Mouse (Mus musculus): Measurements from ENCODE around the gene Slc27a1.
A peak's percentile ranks its signal among the peaks of the same experiment; 100 is the strongest.

Gene Slc27a1

DNA sequence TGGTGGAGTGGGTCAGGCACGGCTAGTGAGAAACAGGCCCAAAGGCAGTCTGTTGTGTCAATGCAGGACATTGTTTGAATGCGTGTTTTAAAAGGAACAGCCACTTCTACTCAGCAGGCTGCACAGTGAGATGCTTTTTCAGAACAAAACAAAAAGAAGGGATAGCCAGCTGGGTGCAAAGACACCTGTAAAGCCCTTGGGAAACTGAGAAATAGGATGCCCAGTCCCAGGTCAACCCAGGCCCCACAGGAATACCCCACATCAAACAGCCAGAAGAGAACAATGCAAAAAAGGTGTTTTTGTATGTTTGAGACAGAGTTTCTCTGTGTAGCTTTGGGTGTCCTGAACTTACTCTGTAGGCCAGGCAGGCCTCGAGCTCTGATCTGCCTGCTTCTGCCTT is 20.1 kb downstream of the Slc27a1 start:
- DNase-seq: no peak

DNA sequence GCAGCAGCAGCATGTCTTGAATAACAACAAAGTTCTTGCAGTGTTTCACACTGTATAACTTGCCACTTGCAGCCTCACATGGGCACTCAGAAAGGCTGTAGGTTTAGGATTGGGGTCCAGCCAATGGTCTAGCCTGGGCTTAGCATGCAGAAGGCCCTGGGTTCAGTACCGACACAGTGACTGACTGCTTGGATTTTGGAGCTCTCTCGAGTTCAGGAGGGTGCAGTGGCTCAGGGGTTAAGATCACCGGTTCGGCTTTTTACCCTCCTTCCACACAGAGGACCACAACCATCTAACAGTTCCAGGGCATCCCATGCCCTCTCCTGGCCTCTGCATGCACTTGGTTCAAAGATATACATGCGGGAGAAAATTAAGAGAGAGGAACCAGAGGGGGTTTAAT is 22.3 kb downstream of the Slc27a1 start:
- no peak for DNase-seq

DNA sequence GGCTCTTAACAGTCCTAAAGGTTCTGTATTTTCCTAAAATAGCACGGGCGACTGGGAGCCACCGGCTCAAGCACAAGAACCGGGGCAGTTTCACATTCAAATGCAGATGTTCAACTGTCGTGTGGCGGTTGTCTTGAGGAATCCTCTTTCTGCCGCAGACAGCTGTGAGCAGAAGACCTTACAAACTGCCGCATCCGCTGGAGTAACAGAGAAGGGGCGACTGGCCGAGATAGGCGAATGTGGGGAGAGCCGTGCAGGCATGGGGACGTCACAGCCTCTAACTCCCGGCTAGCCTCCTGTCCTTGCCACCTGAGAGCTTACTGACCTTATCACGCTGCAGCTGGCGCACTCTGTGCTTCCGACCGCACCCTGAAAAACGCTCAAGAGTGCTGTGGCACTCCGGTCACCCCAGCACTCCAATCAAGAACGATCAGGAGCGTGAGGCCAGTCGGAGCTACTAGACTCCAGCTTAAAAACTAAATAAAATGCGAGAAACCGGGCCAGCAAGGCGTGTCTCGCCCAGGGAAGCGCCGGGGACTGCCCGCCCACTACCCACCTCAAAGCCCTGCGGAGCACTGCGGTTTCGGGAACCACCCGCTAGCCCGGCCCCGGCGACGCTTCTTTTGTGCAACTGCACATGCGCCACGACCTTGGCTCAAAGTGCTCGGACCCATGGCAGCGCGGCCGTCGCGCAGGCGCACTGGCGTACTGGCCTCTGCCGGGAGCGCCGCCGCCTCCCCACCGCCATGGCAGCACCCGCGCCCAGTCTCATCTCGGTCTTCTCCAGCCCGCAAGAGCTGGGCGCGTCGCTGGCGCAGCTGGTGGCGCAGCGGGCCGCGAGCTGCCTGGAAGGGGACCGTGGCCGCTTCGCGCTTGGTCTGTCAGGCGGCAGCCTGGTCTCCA is 23.0 kb downstream of the Slc27a1 start, which contains the start of gene Pgls:
Gene Pgls, plus strand, starts transcription at position 706 of the 903 bp plus-strand sequence.
- DNase-seq: peak; percentile 97

DNA sequence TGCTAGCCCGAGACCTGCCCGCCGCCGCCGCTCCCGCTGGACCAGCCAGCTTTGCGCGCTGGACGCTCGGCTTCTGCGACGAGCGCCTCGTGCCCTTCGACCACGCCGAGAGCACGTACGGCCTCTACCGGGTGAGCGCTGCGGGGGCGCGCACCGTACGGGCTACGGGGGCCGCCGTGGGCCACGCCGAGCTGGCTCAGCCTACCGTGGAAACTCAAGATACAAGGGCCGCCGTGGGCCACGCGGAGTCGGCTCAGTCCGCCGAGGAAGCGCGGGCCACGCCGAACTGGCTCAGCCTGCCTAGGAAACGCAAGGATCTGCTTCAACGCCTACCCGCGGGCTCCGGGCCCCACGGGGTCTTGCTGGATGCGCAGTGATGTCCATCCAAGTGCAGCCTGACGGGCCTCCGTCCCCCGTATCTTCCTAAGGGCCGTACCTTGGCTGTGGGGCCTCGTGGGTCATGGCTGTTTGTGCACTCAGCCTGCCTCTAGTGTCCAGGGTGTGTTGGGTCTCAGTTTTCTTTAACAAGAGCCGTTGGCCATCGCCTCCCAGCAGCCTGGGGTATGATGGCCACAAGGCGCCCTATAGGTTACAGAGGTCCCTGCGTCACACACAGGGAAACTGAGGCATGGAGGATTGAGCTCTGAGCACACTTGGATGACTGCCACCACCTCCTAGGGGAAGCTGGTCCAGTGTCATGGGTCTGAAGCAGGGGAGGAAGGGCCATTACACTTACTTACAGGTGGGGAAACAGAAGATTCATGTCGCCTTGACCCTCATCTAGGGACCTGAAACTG is 23.9 kb downstream of the Slc27a1 start:
- DNase-seq: peak; percentile 93

DNA sequence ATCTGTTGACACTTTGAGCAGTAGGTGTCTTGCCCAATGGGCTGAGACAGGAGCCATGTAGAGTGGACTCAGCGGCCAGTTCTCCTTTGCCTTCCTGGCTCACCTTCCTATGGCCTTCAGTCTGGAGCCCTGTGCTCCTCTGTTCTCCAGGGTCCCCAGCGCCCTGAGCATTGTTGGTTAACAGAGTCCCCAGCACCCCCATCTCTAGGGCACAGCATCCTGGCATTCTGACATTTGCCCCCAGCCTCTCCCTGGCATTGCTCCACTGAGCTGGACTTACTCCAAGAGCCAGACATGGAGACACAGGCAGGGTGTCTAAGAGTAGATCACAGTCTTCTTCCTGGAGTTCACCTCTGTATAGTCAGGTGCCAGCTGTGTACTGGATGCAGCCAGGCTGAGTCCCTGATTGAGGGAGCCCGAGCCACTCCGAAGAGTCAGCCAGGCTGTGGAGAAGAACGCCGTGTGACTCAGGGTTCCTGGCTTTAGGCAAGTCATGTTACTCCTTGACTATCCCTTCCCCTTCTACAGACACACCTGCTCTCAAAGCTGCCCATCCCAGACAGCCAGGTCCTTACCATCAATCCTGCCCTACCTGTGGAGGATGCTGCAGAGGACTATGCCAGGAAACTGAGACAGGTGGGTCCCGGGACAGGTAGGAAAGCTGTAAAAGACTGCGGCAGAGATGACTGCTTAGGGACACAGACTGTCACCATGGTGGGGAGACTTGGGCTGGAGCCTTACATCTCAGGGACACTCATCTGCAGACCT is 25.1 kb downstream of the Slc27a1 start:
- peak; percentile 60 for DNase-seq

DNA sequence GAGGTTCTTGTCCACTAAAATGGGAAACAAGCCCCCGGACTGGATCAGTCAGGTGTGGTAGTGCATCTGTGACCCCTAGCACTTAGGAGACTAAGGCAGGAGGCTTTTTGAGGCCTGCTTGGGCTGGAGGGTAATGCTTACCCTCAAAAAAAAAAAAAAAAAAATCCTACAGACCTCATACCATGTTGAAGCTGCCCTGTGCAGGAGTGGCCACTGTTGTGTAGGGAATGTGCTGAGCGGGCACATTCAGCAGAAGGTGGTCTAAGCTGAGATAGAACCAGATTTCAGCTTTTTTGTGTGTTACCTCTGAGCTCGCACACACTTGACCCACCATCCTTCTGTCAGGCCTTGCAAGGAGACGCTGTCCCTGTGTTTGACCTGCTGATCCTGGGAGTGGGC is 25.6 kb downstream of the Slc27a1 start:
- DNase-seq: no peak

DNA sequence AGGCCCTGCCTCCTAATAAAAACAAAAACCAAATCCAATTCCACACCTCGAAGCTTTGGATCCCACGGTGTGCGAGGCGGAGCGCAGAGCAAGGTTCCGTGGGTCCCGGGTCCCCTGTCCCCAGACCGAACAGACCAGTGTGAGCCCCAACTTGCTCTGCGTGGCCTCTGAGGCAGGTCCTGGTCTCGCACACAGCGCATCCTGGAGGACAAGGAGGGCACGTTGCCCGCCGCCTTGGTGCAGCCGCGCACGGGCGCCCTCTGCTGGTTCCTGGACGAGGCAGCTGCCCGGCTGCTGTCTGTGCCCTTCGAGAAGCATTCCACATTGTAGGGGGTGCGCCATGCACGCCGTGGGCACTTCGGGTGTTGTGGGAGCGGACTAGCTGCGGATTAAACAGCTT is 27.2 kb downstream of the Slc27a1 start:
- peak; percentile 89 for DNase-seq

DNA sequence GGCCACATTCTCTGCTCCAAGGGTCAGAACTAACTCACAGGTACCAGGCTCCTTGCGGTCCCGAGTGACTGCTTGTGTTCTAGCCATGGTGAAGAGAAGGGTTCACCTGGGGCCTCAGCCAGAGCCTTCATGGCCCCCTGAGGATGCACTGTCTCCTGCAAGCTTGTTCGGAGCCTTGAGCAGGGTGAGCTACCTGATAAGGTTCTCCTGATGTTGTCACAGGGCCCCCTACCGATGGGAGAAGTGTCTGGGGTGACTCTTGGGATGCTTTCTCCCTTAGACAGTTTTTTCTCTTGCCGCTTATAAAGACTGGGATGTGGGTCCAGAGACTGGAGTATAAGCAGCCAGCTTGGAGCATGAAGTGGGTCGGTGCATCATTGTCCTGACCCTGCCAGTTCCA is 27.7 kb downstream of the Slc27a1 start:
- DNase-seq: no peak

DNA sequence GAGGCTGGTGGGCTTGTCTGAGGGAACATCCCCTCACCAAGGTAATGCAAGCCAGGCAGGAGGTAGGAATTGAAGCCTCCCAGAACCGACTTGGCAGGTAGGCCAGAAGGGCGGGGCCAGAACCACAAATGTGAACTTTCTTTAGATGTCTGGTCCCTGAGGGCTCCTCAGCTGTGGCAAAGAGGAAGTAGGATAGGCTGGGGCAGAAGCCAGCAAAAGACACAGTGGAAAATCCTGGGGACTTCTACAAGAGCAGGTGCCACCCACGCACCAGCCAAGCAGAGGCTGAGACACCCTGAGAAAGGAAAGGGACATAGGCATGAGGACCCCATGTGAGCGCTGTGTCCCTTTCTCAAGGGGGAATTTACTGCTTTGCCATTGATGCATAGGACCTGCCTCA is 28.1 kb downstream of the Slc27a1 start:
- DNase-seq: no peak

DNA sequence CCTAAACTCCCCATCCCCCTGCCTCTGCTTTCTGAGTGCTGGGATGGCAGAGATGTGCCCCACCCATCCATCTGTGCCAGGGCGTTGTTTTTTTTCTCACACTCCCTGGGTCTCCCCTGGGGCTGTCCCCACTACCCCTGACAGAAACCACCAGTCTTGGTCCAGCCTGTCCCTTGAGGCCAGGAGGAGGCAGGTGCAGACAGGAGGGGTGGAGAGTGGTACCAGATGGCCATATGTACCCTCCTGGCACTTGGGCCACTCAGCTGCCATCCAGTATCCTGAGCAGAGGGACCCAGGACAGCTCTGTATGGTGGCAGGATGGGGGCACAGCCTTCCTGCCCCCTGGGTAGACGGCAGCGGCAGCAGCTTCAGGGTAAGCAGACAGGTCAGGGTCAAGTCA is 28.8 kb downstream of the Slc27a1 start, which contains the start of gene Fam129c:
Gene Fam129c, plus strand, starts transcription at position 198 of the 400 bp plus-strand sequence.
- DNase-seq: no peak

DNA sequence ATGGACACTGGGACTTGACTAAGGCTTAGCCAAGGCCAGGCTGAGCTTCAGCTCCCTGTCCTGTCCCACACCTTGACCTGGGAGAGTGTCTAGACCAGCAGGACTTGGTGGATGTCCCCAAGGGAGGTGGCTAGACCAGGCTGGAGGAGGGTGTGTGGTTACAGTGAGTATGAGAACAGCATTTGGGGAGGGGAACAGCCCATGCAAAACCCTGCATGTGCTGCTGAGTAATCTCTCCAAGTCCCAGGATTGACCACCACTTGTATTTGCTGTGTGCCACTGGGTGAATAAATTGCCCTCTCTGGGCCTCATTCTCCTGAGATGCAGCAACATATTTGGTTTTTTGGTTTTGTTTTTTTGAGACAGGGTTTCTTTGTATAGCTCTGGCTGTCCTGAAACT is 29.7 kb downstream of the Slc27a1 start:
- no peak for DNase-seq

DNA sequence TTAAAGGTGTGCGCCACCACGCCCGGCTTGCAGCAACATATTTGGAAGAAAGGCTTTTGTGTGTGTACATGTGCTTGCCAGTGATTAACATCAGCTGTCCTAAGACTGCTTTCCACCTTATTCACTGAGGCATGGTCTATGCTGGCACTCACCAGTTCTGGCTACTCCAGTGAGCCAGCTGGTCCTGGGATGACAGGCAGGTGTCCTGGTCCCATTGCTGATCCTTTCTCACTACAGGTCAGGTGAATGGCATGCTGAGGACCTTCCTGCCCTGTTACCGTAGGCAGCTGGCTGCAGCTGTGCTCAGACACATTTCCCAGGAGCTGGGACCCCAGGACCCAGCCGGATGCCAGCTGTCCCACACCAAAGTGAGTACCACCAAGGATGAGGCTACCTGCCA is 30.2 kb downstream of the Slc27a1 start:
- DNase-seq: no peak

DNA sequence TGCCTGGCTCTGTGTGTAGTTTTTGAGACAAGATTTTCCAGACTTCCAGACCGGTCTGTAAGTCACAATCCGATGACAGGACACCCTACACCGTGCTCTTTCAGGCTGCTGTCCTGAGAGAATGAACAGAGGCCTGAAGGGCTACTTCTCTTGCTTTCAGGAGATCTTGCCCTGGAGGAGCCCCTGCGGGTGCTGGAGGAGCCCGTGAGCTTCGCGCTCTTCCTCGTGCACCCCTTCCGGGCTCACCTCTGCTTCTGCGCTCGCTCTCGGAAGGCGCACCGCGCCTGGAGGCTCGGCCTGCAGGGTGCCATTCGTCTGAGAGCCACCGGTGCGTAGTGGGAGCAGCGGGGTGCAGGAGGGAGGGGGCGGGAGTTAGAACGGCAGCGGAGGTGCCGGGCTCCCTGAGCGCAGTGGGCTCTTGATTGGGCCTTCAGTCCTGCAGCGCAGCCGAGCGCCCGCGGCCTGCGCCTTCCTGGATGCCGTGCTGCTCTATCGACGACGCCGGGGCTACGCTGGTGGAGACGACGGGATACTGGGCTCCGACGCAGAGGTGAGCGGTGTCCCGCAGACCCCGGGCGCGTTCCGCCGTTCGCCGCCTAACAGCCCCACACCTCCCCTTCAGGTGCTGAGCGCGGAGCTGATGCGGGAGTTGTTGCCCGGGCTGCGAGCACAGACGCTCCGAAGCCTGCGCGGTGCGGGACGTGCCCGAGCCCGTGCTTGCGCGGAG is 33.4 kb downstream of the Slc27a1 start:
- no peak for DNase-seq

DNA sequence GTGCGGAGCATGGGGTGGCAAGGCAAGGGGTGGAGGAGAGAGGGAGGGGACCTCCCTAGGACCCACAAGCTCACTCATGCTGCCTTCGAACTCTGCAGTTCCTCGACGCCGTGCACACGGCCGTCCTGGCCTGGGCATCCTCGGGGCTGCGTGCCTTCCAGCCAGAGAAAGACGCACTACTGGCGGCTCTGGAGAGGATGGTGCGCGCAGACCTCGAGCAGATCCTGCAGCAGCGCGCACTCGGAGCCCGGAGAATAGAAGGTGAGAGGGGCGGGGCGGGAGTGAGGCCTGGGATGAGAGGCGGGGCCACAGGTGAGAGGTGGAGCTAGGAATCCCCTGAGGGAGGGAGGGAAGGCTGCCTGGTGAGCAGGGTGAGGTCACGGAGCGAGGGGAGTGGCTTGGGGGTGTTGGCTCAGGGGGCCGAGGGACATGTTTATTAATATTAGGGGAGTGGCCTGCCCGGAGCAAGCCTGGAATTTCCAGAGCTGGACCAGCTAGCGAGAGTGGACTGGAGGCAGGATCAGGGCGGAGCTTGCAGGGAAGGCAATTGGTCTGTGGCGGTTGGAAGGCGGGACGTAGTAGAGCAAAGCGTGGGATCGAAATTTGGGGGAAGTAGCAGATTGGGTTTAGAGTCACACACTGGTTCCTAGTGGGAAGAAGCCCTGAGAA is 34.1 kb downstream of the Slc27a1 start:
- DNase-seq: no peak

DNA sequence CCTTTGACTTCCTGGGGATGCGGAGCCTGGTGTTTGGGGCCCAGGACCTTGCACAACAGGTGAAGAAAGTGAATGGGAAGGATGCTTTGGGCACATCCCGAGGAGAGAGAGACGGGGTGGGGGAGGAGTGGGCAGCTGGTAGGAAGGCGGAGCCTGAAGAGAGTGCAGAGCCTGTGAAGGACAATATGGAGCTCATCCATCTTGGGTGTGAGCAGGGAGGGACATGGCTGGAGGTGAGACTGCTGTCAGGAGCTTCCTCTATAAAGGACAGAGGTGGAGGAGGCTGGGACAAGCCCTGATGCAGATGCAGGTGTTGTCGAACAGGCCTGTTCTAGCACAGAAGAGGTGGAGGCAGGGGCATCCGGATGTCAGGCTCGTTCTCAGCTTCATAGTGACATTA is 35.3 kb downstream of the Slc27a1 start:
- no peak for DNase-seq

DNA sequence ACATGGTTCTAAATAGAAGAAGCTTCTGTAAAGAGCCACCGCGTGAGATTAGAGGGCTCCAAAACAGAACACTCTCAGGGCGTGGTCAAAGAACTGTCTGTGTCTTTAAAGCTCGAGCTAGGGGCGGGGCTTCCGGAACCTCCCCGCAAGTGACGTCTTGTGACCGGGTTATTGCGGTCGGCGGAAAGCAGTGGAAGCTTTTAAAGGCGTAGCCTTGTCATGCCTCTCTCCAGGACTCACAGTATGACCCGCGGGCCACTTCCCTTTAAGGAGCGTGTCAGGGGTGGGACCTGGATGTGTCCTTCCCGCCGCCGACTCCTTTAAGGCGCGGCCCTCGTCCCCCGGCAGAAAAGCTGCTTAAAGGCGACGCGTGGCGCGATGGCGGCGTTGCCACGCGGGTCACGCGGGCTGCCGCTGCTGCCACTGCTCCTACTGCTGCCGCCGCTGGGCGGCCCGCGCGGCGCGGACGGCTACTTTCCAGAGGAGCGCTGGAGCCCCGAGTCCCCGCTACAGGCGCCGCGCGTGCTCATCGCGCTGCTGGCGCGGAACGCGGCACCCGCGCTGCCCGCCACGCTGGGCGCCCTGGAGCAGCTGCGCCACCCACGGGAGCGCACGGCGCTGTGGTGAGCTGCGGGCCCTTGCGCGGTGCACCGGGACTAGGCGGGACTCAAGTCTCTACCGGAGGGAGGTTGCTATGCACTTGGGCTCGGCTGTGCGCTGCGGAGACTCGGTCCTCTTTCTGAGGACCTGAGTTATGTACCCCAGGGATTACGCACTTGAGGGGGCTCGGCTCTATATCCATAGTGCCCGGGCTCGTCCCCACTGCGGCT is 42.4 kb downstream of the Slc27a1 start, which contains the start of gene Colgalt1:
Gene Colgalt1, plus strand, starts transcription at position 177 of the 830 bp plus-strand sequence.
- DNase-seq: peak; percentile 99

DNA sequence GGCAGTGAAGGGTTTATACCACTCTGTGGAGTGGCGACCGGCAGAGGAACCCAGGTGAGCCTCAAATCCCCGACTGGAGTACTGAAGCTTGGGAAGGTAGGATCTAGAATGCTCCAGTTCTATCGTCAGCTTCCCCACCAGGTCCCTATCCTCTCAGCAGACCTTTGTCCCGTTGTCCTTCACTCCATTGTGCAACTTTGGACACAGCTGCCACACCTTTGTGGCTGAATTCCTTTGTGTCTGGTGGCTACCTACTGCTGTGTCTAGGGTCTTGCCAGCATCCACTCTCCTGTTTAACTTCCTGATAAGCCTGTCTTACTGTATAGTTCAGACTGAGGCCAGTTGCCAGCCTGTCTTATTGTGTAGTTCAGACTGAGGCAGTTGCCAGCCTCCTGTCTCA is 43.5 kb downstream of the Slc27a1 start:
- DNase-seq: no peak

DNA sequence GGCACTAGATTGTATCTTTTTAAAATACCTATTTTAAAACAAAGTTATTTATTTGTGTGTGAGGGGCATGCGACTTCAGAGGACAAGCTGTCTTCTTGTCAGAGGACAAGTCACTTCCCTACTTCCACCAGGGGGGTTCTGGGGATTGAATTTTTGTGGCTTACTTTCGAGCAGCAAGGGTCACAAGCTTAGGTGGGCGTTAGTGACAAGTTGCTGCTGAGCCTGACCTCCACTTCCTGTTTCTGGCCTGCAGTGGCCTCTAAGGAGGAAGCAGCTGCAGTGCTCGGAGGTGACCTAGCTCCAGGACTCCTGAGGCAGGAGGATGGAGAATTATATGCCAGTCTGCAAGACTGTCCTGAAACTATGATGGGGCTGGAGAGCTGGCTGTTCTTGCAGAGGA is 44.7 kb downstream of the Slc27a1 start:
- DNase-seq: no peak

DNA sequence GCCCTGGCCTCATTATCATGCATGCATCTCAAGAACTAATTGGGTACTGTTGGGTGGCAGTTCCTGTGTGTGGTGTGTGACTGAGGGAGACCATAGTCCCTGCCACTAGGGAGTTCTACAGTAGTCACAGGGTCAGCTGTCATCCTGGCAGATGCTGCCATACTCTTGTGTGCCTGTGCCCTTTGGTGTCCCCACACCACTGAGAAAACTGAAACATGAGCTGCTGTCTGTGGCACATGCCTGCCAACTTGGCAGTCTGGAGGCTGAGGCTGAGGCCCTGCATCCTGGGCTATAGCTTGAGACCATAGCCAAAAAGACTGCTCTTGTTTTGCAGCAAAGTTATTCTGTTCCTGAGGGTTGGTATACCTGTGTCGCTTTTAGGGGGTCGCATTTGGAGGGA is 51.1 kb downstream of the Slc27a1 start:
- DNase-seq: no peak

DNA sequence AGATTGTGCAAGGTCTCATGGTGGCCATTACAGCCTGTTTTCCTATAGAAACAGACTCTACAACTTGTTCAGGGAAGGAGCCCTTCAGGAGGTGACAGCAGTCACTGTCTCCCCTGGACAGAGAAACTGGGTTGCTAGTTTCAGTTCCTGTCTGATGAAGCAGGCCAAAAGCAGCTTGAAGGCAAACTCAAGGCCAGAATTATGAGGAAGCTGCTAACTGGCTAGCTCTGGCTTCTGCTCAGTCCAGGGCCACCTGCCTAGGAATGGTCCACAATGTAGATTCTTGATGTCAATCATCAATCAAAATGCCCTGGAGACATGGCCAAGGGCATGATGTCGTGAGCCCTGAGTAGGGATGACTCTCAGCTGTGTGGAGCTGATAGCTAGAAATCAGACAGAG is 56.4 kb downstream of the Slc27a1 start:
- DNase-seq: no peak

DNA sequence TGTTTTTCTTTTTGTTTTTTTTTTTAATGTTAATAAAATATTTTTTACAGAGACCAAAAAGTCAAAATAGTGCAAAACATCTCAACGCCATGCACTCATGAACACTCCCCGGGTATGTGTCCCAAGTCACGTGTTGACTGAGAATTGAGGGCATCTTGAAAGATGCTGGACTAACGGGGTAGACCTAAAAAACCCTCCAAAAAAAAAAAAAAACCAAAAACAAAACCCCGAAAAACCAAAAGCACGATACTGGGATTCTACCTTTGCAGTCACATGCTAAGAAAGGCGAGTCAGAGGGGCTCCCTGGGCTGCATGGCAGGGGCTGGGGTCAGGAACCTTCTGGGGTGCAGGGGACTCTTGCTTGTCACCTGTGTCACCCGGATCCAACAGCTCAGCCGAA is 58.1 kb downstream of the Slc27a1 start:
- no peak for DNase-seq

Measured in cerebellum, adult 9-11 months (tissue).